Mouse (Mus musculus) heart, adult 18-20 months (tissue): Measurements from ENCODE around the gene 1700014D04Rik. TPM values are rescaled to one million over a fixed set of nuclear protein-coding genes. Genes with fewer than 3 reads are reported as not detected.
"Not testable (repeated sequence)": the region's sequence is repeated elsewhere in the genome, so short reads cannot be mapped to it uniquely, and the experiment has no call there.

Experiments used
- DNase-seq, 2 experiments: peaks; one replicate each; pipeline ENCODE4 v3.0.0; 2021 to 2022; ENCODE audit warnings: mixed read lengths in 1 of 2
- total RNA-seq, 2 experiments: library from RNA; stranded (reverse); gene quantifications; 2 replicates each; pipeline ENCODE4 v1.2.3; 2021

1700014D04Rik gene
- total RNA-seq, 2 experiments from 2014 or later, result not detected

GRCm38 (mm10) chr13:59735190-59735589, 11.4 kb downstream of the 1700014D04Rik start:
- no peak for DNase-seq

- DNase-seq, result not testable (repeated sequence)
Observed at GRCm38 (mm10) chr13:59734347-59734746, 12.2 kb downstream of the 1700014D04Rik start.

- no peak for DNase-seq
Observed at GRCm38 (mm10) chr13:59733936-59734335, 12.6 kb downstream of the 1700014D04Rik start.

DNA sequence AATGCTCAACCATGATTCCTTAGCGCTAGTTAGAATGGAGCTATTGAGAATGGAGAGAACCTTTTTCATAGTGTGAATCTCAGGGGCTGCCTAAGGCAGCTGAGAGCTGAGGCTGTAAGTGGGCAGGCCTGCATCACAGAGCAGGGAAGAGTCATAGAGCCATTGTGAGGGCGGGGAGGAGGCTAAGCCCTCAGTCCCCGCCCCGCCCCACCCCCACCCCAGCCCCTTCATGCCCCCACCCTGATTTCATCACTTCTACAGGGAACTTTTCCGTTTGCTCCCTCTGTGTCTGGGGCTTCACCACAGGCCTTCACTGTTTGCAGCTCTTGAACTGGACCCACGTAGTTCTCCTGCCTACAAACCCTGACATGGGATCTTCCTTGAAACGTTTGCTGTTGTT, 14.9 kb downstream of the 1700014D04Rik start, which contains the start of gene Spata31d1d:
TSS of gene Spata31d1d (minus strand) at position 101 of the 400 bp plus-strand sequence.
- DNase-seq, result no peak

DNA sequence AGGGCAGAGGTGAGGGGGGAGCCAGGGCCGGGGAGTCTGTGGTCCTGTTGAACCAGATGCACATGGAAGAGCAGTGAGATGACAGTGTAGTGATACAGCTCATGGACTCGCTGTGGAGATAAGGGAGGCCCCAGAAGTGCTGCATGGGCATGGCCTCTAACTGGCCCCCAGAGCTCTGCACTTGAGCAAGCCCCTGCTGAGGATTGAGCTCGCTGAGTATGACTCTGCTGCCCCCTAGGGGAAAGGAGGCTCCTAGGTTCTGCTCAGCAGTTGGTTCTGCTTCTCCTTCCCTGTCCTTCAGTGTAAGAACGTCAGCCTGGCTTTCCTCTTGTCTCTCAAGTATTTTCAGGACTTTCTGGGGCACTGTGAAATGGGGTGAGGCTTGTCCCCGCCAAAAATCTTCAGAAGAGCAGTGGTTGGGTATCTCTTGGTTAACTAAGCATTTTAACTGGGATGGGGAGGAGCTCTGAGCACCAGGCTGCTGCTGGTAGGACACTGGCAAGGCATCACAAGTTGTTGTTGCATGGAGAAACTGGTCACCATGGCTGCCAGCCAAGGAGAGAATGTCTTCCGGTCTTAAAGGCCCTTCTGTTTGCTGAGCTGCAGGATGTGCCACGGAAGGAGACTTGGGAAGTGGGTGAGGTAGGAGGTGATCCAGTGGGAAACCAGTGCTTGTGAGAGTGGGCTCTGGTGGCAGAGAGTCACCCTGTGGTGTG, 18.0 kb downstream of the 1700014D04Rik start:
- DNase-seq, result peak; percentile 82 to 89

- DNase-seq, result no peak
Observed at GRCm38 (mm10) chr13:59726139-59726867, 20.2 kb downstream of the 1700014D04Rik start.

- not testable (repeated sequence) for DNase-seq
Observed at GRCm38 (mm10) chr13:59722089-59722488, 24.5 kb downstream of the 1700014D04Rik start.

DNA sequence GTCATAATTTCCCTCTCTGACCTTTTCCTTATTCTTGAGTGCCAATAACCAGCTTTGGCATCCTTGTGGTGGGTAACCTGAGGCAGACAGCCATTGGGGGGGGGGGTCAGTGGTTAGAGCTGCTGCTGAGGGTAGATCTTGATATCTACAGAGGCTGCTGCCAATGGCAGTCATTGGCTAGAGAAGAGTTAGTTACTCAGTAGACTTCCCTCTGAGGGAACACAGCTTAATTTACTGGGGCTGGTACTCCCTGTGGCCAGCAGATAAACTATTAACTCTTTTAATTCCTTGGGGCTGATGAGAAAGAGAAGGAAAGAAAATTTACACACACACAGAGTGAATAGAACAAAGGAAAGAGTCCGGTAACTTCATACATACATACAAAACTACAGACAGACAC, 27.1 kb downstream of the 1700014D04Rik start:
- DNase-seq, result no peak

- DNase-seq, result peak; percentile 26 to 67
Observed at GRCm38 (mm10) chr13:59718857-59719440, 27.6 kb downstream of the 1700014D04Rik start.

DNA sequence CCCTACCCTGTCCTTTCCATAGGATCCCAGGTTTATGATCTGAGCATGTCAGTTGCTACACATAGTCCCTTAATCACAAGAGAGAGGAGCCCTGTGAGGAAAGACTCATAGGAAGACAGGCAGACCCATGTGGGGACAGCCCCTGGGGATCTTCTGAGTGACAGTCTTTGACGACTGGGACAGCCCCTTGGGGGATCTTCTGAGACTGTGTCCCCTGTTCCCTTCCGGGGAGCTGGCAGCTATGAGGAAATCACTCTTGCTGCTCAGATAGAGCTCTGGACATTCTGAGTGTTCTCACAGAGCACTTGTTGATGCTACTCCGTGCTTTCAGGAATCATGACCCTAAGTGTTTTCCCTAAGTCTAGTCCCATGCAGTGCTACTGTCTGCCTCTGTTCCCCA, 32.8 kb downstream of the 1700014D04Rik start:
- DNase-seq, result no peak

DNA sequence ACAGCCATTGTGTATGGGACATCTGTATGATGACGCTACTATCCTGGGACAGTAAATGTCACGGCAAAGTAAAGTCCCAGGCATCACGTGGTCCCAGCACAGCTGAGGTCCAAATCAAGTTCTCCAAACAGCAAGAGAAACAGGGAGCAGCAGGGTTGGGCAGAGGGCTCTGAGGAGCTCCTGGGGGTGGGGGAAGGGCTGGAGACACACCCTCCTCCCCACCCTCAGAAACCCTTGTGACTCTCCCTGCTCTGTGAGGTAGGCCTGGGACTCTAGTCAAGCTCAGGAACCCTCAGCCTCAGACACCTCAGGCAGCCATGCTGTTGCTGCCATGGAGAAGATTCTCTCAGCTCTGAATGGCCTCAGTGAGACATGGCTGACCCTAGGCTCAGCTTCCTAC, 34.6 kb downstream of the 1700014D04Rik start, which contains the start of gene Spata31d1b:
TSS of gene Spata31d1b (plus strand) at position 301 of the 400 bp plus-strand sequence.
- not testable (repeated sequence) for DNase-seq

GRCm38 (mm10) chr13:59710230-59710629, 36.3 kb downstream of the 1700014D04Rik start, which contains the start of gene Spata31d1a:
Gene Spata31d1a (minus strand): TSS chr13:59710330.
- DNase-seq, result no peak

GRCm38 (mm10) chr13:59704562-59704961, 42.0 kb downstream of the 1700014D04Rik start:
- peak; percentile 16 to 23 for DNase-seq

DNA sequence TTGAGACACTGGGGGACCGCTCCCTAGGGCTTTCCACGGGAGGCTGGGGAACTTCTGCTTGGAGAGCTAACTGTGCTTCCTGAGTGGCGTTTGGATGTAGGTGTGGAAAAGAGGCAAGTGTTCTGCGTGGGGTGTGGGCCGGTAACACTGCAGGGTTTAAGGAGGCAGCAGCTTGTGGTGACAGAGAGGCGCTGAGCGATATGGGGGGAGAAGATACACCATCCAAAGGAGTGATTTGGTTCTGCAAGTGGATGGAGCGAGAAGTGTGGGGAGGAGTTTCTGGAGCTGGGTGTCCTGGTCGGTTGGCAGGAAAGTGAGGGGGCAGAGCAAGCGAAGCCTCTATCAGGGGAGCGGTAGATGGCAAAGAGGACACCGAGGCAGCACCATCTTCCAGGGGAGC, 43.0 kb downstream of the 1700014D04Rik start:
- no peak for DNase-seq

- not testable (repeated sequence) for DNase-seq
Observed at GRCm38 (mm10) chr13:59700137-59700536, 46.4 kb downstream of the 1700014D04Rik start.

DNA sequence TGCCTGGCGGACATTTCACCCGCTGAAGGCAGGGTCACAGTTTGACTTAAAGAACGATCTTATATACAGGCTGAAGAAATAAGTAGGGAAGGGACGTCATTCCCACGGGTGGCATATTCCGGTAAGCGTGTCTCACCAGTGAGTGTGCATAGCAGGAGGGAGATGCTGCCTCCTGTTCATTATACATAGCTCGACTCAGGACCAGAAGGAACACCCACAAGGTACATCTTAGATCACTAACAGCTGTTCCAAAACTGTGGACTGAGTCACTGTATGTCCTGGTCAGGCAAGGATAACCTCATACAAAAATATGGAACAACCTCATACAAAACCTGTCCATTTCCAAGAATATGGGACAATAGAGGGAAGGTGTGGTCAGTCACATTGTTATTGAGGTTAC, 47.4 kb downstream of the 1700014D04Rik start:
- no peak for DNase-seq

DNA sequence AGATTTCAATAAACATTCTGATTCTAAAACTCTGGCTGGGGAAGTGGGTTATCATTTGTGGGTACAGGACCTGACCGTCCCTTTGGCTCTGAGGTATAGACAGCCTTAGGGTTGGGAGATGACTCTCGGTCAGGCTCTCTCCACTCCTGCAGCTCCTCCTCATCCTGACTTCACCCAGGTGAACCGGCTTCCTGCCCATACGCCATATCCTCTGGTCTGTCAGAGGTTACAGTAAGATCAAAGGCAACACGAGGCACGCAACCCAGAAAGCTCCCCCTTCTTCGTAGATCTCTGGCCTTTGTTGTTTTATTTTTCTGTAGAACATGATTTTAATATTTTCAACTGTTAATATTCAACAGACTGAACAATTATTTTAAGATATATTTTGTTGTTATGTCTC, 50.8 kb downstream of the 1700014D04Rik start:
- no peak for DNase-seq

DNA sequence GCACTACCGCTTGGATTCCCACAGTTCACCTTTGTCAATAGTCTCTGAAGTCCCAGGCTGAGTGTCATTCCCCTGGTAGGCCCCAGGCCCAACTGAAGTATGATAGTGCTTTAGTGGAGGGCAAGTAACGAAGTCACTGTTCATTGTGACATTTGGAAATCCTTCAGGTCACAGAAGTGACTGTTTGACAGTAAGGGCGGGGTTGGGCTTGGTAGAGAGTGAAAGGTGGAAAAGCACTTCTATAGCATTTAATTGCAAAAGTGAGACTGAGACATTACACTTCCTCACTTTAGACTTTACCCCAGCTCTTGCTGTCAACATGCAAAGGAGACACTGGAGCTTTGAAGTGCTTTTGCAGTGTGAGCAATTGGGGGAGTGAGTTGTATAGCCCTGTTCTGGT, 52.5 kb downstream of the 1700014D04Rik start, which contains the start of gene 4921517D22Rik:
TSS of gene 4921517D22Rik (minus strand) at position 101 of the 400 bp plus-strand sequence.
- DNase-seq, result no peak

- no peak for DNase-seq
Observed at GRCm38 (mm10) chr13:59691478-59691877, 55.1 kb downstream of the 1700014D04Rik start.
